Mouse (Mus musculus): Measurements from ENCODE around the gene Hnrnph1.
A peak's percentile ranks its signal among the peaks of the same experiment; 100 is the strongest.

The Hnrnph1 gene

DNA sequence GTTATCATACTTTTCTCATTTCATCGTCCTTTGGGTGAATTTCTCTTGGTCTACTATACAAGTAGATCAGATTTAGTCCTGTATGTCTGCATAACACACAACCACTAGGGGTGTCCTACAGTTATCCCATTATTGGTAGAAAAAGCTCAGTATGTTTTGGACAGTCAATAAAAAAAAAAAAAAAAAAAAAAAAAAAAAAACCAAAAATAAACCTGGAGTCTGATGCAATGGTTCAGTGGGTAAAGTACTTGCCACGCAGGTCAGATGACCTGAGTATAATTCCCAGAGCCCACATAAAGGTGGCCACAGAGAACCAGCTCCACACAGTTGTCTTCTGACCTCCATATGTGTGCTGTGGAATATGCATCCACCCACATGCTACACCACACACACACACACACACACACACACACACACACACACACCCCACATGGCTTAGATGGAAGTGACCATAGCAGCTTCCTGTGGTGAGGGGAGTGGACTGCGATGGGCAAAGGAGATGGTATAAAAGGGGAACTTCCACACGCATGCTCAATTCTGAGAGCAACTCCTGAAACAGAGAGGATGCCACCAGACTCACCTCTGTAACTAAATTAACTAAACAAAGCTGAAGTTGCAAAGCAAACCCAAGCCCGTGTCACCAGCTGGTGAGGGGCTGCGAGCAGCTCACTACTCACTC, 38.9 kb downstream of the Hnrnph1 start:
- no peak for DNase-seq

DNA sequence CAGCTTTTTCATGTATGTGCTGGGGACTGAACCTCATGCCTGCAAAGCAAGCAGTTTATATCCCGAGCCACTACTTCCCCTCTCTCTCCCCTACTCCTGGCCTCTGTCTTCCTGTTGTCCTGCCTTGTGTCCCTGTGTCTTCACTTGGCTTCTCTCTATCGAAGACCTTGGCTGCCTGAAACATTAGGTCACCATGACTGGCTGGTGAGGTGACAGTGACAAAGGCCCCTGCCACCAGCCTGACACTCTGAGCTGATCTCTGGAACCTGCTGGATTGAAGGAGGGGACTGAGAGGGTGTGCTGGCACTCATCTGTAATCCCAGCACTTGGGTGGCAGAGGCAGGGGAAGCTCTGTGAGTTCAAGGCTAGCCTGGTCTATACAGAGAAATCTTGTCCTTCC, 41.1 kb downstream of the Hnrnph1 start:
- no peak for DNase-seq

DNA sequence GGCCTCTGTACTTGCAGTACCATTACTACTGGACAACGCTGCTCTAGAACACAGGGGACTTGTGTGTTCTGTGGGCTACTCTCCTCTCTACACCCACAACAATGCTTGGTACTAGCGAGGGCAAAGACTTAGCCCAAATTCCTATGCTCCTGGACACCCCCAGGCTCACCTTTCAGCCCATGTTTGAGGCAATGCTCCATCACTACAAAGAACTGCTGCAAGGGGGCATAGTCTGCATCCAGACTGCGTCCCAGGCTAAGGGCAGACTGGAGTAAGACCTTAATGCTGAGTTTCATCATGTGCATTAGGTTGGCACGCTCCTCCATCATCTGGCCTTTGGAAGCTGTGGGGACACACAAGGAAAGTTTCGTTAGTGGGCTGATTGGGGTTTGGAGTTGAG, 44.7 kb downstream of the Hnrnph1 start:
- no peak for DNase-seq

DNA sequence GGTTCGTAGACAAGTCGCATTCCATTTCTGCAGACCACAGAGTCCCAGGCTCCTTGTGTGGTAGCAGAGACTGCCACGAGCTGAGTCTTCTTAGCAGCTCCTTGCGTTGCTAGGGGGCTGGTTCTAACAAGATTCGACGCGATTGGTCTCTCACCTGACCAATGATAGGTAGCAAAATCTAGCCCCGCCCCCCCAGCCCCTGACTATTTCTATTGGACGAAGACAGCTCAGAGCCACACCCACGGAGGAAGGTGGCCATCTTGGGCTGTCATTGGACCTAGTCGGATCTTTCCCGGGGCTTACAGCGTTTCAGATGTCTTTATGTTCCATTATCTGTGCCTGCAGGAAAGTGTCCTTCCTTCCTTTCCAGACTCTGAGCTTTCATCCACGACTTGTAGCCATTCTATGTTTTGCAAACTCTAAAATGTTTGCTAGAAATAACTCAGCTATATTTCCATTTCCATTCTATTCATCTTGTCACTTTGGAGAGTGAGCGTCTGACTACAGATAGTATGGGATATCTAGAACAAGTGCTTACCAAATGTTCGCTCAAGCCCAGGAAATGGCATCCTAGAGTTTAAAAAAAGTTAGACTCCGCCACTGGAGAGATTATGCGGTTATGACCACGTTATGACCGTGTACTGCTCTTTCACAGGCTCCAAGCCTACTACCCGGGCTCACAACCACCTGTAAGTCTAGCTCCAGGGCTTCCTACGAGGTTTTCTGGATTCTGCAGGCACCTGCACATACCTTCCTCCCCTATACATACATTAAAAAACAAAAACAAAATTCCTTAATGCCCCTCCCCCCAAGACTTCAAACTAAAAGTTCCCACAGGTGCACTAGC, 45.4 kb downstream of the Hnrnph1 start:
- DNase-seq = peak; percentile 34 to 55

DNA sequence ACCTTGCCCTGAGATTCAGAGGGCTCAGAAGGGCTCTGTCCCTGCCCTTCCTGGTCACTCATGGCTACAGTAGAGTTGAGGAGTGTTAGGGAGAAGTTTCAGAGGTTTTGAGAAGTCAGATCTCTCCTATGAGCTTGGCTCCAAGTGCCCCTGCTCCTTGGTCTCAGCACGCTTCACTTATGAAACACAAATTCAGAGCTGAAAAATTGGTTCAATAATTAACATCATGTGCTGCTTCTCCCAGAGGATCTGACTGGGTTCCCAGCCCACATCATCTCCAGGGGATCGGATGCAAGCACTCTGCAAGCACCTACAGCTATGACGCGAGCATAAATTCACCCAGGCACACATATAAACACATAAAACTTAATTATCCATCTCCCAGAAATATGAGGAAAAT, 49.3 kb downstream of the Hnrnph1 start:
- DNase-seq = no peak

DNA sequence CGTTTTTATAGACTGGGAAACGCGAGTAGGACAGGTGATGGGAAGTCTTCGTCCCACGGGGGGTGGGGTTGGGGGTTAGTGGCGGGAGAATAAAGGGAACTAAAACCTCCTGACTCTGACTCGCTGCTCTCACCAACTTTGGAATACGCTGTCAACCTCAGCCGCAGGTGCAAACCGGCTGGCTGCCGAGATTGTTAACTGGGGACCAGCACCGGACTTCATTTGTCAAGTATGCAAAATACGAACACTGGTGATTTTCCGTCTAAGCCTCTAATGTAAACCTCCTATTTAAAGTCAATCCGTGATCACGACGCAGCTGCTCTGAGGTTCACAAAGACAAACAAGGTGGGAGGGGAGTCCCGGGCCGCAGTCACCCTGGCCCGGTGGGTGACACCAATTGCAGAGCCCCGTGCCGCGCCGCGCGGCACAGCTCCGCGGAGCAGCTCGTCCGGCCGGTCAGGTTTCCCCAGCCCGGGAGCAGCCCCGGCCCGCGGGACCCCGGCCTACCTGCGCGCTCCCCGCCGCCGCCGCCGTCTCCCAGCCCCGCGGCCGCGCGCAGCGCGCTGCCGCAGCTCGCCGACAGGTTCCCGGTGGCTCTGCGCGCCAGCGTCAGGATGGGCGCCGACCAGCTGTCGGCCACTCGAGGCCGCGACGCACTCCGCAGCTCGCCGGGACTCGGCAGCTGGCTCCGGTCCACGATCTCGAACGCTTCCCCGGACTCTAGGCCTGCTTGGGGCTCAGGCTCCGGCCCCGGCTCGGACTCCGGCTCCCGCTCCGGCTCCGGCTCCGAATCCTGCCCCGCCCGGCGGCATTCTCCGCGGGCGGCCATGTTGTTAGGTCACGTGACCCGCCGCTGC, 53.7 kb downstream of the Hnrnph1 start, which contains the start of gene Rufy1:
Gene Rufy1 (minus strand): TSS at position 849 of the 857 bp plus-strand sequence.
- DNase-seq = peak; percentile 82 to 93

DNA sequence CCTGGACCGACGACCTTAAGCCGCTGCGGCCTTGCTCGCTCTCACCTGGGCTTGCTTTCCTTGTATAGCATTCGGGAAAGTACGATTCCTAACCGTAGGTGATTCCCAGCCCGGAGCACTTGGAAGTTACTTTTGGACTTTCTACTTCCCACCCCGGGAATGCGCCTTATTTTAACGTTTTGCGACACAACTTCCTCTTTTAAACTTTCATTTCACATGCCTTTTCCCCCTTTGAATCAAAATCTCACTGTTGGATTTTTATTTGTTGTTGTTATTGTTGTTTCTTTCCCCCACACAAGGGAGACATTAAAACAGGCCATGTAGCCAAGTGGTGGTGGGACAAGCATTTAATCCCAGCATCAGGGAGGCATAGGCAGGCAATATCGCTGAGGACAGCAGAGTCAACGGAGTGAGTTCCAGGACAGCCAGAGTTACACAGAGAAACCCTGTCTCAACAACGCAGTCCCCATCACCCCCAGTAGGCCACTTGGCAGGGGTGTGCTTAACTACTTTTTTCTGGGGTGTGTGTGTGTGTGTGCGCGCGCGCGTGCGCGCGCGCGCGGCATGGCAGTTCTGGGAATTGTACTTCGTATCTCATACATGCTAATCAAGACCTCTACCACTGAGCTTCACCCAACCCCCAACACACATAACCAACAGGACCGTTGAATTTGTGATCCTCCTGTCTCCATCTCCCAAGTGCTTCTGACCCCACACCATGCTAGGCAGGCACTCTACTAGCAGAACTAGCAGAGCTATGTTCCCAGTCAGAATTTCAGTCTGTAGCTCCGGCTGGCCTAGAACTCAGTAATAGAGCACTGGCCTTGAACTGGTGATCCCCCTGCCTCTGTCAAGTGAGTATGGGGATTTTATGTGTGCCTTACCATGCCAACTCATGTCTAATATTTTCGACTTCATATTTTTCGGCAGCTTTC, 54.6 kb downstream of the Hnrnph1 start:
- peak in 1 of 2 experiments; percentile 23 for DNase-seq

DNA sequence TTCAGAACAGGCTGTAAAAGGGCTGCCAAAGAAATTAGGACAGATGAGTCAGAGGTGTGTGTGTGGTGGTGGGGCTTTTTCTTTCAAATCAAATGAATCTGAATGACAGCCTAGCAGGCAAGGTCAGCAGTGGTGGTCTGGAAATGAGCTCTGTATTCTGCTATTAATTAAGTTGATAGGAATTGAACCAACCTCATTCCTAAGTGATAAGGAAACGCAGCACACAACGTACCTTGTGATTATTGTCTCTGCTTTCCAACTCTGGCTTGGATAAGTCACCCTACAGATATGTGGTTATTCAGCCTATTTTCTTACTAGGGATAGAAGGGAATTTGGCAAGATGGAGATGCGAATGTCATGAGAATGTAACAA, 55.3 kb downstream of the Hnrnph1 start:
- DNase-seq = no peak

DNA sequence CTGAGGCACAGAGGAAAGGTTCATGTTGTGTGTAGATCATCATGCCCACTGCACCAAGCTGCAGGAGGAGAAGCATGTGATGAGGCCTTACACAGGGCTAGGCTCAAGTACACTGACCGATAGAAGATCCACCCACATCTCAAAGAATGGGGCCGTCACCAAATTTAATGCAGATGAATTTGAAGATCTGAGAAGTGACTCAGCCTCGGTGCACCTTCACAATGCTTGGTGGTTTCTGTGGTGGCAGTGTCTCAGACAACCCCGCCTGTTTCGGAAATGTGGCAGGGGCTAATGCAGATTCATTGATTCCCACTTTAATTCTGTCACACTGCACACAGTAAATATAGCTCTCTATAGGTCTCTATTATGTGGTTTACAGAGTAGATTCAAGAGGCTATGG, 56.1 kb downstream of the Hnrnph1 start:
- no peak for DNase-seq
